Mouse (Mus musculus): Measurements from ENCODE around the gene Fgfr2.

GRCm38 (mm10) chr7:130606958-130607357 is 2516.2 kb downstream of the Fgfr2 start:
- TF ChIP-seq CTCF (IDR thresholded peaks at IDR 0.05; ENCODE audit: low read depth): no peak
- TF ChIP-seq EP300 (IDR thresholded peaks at IDR 0.05; ENCODE audit: low read depth): no peak

Data from liver, postnatal 0 days (tissue).